Comparison of ENCODE assay signal across 18 mouse cellular contexts in the genomic region with DNA sequence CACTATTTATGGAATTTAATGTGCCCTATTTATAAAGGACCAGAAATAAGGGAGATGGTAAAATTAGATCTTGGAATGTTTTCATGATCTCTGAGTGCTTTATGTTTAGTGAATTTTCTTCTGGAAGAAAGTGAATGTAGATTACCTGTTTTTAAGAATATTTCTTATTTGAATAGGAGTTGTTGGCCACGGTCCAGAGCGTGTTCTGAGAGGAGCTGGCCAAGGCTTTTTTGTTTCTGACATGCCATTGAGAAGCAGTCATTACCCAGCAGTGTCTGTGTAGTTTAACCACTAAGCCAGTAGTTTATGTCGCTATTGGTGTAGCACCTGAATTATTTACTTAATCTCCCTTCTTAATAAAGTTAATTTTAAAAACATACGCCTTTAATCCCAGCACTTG. TPM values are rescaled to one million over a fixed set of nuclear protein-coding genes. Genes with fewer than 3 reads are reported as not detected.
"Had no signal": no experiment of that assay in that cellular context is flagged by ENCODE, and none has a peak within 500 bp of the region (broad histone marks: within the 10 kb centered on the region; RNA-seq: fewer than 3 reads in every experiment).

No protein-coding gene starts in this region.

- ATAC-seq: midbrain, embryonic 15.5 days had no signal

- H3K27me3 ChIP-seq: liver, embryonic 15.5 days; midbrain, embryonic 15.5 days; neural tube, embryonic 12.5 days had no signal

- H3K4me2 ChIP-seq: liver, embryonic 11.5 days; liver, embryonic 15.5 days; midbrain, embryonic 11.5 days; midbrain, embryonic 15.5 days; neural tube, embryonic 12.5 days had no signal

- H3K4me3 ChIP-seq: limb, embryonic 10.5 days; liver, embryonic 15.5 days; midbrain, embryonic 15.5 days; neural tube, embryonic 12.5 days had no signal

- H3K4me1 ChIP-seq: limb, embryonic 10.5 days; midbrain, embryonic 15.5 days; neural tube, embryonic 12.5 days had no signal

- DNase-seq: kidney, adult 9 months; lung, adult 2 months; lung, postnatal 4 days; retina, postnatal 1 day; right cerebral cortex, postnatal 14 days; thymus, postnatal 36 days had no signal

- H3K9me3 ChIP-seq: limb, embryonic 10.5 days; liver, embryonic 15.5 days; midbrain, embryonic 15.5 days; neural tube, embryonic 12.5 days had no signal

- H3K27ac ChIP-seq: kidney, postnatal 0 days; limb, embryonic 10.5 days; midbrain, embryonic 15.5 days; neural tube, embryonic 12.5 days had no signal

- H3K9ac ChIP-seq: liver, embryonic 15.5 days; midbrain, embryonic 15.5 days; neural tube, embryonic 12.5 days had no signal

RNA-seq across cellular contexts. Expression of a gene that starts 12.9 kb away (rescaled TPM):
- total RNA-seq: megakaryocyte, adult 5-6 weeks; monocyte, adult 5-6 weeks; neutrophil, adult 5-6 weeks had no signal
- polyA plus RNA-seq: limb, embryonic 14.5 days; lung, adult 2 months; midbrain, embryonic 11.5 days; neural tube, embryonic 12.5 days; small intestine, adult 2 months had no signal

RNA-seq across cellular contexts. Expression of a gene that starts 49.8 kb away (rescaled TPM):
- total RNA-seq: megakaryocyte, adult 5-6 weeks; monocyte, adult 5-6 weeks; neutrophil, adult 5-6 weeks had no signal
- polyA plus RNA-seq: liver, embryonic 15.5 days; midbrain, embryonic 15.5 days had no signal
